Mouse (Mus musculus) kidney, postnatal 36 days (tissue): ENCODE data around the gene Tnks1bp1.

ENCODE experiments used
- DNase-seq, 2 experiments: peaks; one replicate each; pipeline ENCODE4 v3.0.0; 2021 to 2022; ENCODE audit warnings: mixed read lengths in 2 of 2

Tnks1bp1 gene

DNA sequence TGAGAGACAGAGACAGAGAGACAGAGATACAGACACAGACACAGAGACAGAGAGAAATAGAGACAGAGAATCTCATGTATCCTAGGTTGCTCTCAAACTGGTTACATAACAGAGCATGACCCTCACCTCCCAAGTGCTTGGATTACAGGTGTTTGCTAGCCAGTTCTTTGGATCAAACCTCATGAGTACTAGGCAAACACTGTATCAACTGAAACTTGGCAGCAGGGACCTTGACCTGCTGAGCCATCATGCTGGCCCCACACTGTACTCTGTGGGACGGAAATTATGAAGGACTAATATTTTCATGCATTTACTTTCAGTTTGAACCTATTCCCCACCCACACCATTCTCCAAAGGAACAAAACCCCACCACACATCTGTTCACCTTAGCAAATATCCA lies 45.6 kb downstream of the Tnks1bp1 start:
- DNase-seq: no peak

DNA sequence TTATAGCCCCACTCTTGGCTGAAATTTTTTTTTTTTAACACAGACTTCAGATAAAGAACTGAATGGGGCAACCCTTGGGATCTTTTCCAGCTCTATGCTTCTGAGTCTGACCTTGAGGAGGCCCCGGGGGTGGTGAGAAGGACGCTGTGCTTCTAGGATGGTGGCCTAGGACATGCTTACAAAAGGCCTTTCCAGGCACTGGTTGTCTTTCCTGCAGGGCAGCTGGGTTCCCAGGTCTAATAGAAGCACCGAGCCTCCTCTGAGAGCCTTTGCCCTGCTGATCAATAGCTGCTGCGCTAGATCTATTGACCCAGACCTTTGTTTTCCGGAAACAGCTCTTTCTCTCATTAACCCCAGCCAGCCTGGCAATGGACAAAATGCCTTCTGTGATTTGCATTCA lies 48.1 kb downstream of the Tnks1bp1 start:
- no peak for DNase-seq

DNA sequence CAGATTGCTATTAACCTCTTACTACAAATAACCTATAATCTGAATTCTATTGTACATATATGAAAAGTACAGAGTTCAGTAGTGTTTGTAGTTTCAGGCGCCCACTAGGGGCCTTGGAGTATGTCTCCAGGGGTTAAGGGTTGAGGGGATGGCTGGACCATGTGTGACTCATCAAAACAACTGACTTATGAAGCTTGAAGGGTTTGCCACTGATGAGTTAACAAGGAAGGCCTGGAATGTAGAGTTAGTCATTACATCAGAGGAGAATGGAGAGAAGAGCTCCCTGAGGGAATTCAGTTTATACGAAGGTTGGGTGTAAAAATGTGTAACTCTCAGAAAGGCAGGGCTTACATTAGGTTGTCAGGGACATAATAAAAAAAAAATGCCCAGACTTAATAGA lies 50.2 kb downstream of the Tnks1bp1 start:
- no peak for DNase-seq

DNA sequence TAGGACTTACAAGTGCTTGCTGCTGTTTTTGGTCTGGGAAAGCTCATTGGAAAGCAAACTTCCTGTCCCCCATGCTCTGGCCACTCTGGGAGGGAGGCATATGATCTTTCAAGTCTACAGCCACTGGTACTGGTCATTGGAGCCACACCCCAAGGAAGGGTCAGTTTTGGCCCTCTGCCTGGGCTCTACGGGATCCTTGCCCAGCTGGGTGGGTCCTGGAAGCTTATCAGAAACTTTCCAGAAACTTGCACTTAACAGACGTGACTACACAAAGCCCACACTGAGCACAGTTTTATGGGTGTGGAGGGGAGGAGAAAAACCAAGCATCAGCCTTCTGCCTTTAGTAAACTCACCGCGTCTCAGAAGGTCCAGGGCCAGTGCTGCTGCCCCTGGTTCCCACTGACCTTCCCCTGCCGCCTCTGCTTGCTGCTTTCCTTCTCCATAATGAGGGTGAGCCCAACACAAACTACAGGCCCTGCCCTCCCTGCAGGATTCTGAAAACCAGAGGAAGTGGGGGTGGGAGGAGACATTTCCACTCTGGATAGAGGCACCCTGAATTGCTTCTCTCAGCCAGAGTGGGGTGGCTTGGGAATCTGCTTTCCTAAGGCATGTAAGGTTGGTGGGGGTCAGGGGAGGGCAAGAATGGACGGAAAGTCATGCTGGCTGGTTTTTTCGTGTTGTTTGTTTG lies 51.1 kb downstream of the Tnks1bp1 start:
- peak; percentile 80 to 82 for DNase-seq

DNA sequence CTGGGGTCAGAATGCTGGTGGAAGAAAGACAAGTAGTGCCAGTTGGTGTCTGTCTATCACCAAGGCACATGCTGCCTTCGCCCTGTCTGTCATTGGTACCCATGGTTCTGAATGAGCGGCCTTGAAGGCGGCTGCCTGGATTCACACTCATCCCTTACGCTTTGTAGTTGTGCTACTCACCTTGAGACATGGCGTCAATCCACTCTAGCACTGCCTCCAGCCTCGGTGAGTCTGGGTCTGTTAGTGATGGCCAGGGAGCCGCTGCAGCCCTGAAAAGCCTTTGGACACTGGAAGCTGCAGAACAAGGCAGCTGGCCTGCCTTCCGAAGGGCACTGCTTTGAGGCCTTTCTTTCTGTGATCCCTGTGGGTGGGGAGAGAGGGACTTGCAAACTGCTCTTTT lies 55.4 kb downstream of the Tnks1bp1 start:
- no peak for DNase-seq

DNA sequence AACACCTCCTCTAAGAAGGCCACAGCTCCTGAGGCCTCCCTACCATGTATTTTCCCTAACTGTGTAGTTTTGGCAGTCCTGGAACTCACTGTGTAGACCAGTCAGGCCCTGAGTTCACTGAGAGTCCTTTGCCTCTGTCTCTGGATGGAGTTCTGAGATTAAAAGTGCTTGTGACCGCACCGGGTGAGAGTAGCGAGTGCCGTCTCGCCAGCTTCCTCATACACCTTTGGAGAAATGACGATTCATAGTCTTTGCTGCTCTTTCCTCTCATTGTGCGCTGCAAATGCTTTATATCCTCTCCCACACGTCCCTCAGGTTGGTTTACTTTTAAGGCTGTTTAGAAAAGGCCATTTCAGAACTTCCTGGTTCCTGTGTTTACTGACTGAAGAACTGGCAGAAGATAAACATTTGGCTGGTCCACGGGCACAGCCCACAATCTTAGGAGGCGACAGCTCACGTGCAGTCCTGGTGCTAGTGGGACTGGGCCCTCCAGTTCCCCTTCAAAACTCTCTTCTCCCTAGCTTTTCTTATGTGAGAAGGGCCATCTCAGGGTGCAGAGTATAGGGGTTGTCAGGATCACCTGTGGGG lies 57.7 kb downstream of the Tnks1bp1 start:
- no peak for DNase-seq

DNA sequence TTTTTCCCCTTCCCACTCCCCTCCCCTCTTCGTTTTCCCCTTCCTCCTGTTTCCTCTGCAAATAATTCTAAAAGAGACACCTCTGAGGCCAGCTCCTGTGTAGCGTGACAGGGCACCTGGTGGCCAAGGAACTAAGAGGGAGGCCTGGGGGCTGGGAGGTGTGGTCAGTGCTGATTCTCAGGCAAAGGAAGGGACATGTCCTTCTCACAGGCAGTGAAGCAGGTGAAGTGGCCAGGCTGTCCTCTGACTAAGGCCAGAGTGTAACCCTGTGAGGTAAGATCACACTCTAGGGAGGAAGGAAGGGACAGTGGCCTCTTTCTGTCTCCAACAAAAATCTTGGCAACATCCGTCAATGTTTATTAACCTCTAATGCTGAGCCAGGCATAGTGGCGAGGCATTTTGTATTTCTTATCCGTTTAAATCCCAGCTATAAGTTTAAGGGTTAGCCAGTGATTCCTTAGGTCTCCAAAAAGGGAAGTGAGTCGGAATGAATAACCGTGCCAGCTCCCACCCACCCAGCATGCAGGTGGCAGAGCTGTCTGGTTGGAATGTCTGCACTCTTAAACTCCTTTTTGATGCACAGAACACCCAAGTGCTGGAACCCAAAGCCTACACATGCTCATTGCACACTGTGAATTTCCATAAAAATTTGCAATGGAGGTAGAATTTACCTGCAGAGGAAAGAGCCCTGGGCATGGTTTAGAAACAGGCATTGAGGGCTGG lies 58.4 kb downstream of the Tnks1bp1 start:
- DNase-seq: no peak

DNA sequence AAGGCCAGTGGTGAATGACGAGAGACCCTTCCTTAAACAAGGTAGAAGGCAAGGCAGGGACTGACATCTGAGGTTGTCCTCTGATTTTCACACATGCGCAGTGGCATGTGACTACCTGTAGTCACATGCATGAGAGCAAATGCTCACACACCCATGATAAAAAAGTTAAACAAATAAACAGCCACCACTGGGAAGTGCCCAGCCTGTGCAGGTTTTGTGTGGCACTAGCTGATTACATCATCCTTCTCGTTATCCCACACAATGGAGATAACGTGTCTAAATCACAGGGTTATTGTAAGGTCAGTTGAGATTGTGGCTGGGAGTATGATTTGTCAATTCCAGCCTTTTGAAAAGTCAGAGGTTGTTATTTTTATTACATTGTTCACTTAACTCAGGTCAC lies 59.1 kb downstream of the Tnks1bp1 start:
- no peak for DNase-seq

DNA sequence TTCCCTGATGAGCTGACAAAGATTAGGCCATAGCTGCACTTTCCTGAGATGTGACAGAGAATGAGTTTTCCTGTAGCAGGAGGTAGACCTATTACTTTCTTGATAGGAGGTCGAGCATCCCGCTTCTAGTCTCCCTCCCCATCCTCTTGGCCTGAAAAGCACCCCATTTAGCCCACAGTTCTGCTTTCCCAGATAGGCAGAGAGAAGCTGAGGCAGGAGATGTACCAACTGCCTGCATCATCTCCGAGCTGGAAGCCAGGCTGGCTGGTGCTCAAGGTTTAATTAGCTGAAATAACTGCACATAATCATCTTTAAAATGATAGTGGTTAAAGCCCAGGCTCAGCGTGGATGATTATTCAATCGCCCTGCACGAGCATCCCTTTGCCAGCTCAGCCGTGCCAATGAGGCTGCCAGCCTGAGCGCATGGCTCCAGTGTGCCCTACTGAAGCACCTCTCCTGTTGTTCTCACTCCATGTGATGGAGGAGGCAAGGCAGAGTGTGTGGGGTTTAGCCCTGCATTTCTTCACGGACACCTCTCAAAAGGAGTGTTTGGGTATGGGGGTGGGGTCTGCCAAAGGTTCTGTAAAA lies 62.6 kb downstream of the Tnks1bp1 start:
- DNase-seq: no peak
